Mouse (Mus musculus) embryo, embryonic 9.5 days (tissue): ENCODE measurements around the gene Slc9b2.

ENCODE experiments used
- DNase-seq: peaks from one replicate; pipeline ENCODE4 v3.0.0-alpha.2; 2017; ENCODE audit errors: extremely low spot score

Slc9b2 gene

DNA sequence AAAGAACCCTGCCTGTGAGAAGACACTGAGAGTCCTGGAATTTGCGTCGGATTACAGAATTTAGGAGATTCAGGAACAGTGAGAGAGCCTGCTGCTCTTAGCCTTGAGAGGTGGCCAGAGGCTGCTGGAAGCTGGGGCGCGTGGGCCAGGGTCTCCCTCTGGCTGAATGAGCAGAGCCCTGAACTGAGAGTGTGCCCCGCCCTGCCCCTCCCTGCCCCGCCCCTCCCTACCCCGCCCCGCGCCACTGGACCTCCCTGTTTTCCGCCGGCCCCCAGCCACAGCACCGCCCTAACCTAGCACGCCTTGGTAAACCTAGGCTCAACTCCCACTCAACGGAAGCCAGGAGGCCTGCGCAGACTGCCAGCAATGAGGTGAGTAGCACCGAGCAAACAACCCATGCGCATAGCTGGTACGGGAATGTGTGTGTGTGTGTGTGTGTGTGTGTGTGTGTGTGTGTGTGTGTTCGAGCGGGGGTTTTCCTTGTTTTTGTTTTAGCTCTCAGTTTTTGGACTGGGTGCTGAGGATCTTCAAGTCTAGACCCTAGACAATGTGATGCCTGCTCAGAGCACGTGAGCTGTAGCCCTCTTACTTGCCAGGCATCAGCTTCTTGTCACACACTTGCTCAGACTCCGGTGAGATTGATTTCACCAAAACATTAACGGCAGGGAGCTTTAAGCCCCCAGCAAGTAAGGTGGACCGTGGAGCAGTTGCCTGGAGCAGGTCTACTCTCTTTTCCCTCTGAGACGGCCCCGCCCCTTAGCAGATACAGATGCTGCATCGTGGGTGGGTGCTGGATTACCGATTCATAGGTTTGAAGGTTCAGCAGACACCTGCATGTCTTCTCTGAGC is at the start of gene Slc9b2:
Gene Slc9b2, plus strand, starts transcription at position 290 of the 849 bp plus-strand sequence.
- peak; percentile 61 for DNase-seq

DNA sequence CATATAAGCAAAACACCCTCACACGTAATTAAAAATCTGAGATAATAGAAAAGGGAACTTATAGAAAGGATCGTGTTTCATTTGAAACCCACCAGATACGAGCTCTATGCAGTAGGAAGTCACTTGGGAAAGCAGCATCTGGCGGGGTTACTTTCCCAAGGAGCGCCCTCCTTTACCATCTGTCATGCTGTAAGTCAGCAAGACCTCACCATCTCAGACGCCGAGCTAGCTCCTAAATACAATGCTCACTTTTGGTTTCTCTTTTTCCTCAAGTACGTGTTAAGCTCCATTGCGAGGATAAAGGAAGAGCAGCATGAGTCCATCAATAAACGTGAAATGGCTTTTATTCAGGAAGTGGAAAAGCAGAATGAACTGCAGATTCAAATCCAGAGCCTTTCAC is 48.6 kb upstream of the Slc9b2 start:
- no peak for DNase-seq

DNA sequence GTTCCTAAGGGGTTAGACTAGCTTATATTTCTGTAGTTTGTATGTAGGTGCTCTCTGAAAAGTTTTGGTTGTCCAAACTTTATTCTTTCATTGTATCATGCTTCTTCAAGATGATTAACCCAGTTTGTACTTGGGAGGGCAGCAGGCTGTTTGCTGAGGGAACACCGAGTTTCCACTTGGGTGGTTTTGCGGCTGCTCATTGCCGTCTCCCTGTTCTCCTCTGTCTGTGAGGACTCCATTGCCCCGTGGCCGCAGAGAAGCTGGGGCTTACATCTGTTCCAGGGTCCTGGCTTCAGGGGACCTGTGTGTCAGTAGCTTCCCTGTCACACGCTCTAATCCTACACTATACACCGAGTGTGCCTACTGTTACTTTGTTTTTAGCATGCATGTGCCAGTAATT is 47.3 kb upstream of the Slc9b2 start:
- DNase-seq, result no peak

DNA sequence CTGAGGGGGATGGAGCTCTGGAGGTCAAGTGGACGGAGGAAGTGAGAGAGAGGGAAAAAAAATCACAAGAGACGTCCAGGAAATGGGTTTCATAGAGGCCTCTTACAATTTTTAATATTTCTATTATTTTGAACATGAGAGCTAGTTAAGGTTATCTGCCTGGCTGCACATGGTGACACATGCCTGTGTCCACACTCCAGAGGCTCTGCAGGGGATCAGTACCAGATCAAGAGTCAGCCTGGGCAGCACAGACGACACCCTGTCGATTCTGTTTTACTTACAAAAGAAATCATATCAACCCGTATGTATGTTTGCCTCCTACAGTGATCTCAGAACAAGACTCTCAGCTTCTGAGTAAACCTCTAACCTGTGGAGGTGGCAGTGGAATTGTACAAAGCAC is 38.9 kb upstream of the Slc9b2 start:
- DNase-seq, result no peak

DNA sequence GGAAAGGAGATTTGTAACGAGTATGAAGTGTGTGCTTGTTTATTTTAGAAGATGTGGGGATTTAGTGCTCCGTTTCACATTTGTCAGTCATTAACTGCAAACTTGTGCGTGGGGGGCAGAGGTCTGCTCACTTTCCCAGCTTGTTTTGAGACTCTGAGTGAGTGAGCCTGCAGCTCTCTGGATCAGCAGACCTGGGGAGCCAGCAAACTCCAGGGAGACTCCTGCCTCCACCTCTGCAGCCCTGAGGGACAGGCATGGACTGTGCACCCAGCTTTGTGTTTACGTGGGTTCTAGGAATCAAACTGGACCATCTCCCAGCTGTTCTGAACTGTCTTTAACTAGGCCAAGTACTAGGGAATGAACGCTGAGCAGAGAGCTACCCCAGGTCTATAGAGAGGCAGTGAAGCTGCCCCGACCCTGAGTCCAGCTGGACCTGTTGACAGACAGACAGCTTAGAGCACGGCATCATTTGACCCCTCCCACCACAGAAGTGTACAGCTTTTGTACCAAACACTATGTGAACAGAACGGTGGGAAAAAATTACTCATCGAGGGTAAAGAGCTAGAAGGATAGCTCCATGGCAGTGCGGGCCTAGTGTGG is 38.0 kb upstream of the Slc9b2 start:
- DNase-seq, result no peak

DNA sequence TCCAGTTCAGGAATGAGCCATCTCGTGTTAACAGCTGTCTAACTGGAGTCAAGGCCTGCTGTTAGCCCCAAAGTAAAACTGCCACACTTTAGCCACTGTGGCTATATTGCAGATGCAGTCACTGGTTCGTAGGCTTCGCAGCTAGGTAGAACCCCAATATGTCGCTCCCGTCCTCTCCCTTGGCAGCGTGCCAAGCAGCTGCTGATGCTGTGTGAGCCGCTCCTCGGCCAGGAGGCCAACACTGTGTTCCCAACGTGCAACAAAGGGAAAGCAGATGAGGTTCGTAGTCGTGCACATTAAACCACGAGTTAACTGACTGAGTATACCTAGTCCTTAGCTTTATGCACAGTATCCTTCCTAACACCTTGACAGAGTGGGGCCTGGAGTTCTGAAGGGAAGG is 34.9 kb upstream of the Slc9b2 start:
- no peak for DNase-seq

DNA sequence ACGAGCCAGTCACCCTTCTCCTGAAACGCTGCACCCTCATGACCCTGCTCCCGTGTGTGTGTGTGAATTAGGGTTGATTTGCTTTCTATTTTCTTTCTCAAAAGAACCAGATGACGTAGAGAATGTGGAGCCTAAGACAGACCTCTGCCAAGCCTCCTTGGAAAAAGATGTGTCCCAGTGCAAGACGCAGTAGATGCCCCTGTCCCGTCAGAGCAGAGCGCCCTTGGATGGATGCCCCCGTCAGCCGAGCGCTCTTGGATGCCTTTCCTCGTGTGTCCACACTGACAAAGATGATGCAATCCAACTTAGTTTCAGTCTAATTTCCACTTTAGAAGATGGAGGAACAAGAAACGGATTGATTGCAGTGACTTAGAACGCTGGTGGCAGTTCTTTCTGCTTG is 34.5 kb upstream of the Slc9b2 start:
- no peak for DNase-seq

DNA sequence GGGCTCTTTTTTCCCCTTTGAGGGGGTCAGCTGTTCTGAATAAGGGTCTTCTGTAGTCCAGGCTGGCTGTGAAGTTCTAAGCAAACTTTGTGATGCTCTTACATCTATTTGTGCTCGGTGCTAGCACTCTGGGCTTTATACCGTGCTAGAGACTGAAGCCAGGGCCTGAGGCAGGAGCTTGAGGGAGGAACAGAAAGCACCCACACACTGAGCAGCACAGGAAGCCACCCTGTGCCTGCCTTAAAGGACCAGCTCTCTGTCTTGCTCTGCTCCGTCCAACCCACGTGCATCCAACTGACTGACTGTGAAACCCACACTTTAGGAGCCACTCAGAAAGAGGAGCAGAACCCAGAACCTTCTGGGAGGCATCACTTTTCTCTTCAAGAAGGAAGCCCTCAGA is 27.3 kb upstream of the Slc9b2 start:
- no peak for DNase-seq

DNA sequence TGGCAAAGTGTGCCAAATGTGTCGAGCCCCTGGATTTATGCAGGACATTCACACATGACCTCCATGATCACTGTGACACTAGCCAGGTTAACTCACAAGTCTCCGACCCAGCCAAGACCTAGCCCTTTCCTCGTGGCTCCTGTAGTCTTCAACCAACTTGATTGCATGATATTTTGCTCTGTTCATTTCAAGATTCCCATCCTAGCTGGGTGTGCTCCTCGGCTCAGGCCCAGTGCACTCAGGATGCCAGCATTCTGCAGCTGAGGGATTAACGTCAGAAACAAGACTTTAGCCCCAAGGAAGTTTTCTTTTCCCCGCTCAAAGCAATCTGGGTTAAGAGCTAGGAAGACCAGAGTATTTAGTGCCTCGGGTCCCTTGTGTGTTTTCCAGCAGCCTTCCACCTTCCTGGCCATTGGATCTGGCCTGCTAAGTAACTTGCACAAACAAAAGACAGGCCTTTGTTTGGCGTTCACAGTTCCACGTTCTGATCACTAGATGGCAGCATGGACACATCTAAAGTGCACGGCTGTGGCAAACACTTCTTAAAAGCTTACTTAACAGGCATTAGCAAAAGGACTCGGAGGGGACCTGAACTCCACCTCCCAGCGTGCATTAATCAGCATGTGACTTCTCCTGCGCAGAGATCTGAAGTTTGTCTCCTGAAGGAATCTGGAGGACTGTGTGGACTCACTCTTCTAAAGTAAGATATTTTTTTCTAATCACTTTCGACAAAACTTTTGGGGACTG is 26.7 kb upstream of the Slc9b2 start, which contains the start of gene Bdh2:
Gene Bdh2, plus strand, starts transcription at position 553 of the 747 bp plus-strand sequence.
- DNase-seq, result peak; percentile 89

DNA sequence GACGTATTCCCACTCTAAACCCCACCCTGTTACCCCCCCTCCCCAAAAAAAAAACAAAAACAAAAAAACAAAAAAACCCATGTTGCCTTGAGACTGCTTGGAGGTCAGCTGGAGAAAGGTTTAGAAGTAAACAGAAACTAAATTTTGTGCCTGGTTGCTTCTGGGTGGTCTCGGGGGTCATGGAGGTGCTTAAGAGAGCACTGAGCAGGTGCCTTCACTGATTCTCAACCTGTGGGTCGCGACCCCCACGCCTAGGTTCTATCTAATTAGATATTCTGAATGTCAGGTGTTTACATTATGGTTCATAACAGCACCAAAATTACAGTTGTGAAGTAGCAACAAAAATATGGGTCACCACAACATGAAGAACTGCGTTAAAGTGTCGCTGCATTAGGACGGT is 25.8 kb upstream of the Slc9b2 start:
- no peak for DNase-seq

DNA sequence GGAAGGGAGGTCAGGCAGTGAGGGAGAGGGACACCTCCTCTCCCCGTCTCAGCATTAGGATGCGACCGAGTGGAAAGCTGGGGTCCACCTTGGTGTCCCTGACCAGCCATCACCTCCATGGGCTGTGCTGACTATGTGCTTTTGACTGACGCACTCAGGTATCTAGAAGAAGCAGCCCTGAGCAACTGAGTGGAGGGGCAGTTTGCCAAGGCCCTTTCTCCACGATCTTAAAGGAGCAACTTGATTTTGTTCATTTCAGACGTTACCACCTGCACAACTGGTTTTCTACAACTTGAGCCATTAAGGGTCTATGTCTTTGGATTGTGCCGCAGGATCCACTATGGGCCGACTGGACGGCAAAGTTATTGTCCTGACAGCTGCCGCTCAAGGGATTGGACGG is 22.2 kb upstream of the Slc9b2 start:
- no peak for DNase-seq

DNA sequence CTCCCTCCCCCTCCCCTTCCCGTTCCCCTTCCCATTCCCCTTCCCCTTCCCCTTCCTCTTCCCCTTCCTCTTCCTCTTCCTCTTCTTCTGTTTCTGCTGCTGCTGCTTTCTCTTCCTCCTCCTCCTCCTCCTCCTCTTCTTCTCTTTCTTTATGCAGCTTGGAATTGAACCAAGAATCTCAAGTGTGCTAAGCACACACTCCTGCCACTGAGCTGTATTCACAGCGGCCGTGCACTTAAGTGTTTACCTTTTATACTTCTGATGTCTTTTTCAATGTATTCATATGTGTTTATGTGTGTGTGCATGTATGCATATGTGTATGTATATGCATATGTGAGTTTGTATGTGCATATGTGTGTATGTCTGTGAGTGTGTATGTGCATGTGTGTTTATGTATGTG is 21.7 kb upstream of the Slc9b2 start:
- DNase-seq, result no peak

DNA sequence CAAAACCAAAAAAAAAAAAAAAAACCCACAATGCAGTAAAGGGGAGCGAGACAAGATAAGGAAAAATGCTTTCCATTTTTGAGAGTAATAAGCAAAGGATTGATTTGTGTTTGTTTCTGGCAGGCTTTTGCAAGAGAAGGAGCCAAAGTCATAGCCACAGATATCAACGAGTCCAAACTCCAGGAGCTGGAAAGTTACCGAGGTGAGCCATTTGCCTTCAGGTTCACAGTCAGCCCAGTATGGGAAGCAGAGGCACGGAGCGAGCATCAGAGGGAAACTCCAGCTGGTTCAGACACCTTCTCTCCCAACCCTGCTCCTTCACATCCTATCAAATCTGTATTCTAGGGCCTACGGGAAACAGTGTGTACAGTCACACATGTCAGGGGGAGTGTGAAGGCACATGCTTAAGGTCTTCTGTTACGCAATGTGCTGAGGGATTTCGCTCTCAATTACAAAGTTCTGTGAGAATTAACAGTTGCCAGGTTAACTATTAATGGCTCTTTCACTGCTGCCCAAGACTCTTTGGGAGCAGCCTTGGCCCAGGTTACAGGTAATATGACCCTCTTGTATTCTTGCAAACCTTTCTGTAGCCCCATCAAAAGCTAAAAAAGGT is 19.3 kb upstream of the Slc9b2 start:
- DNase-seq, result no peak

DNA sequence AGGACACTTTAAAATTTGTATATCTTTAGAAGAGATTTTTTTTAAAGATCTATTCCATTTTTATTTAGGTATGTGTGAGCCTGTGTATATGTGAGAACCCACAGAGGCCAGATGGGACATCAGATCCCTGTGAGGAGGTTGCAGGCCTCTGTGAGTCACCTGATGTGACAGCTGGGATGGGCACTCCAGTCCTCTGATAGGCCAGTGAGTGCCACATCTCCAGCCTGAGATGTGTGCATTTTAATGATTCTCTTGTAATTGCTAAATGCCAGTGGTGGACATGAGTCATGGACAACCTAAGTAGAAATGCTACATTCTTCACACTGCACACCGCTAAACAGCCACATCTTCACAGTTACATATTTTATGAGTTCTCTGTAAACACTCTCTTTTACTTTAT is 18.4 kb upstream of the Slc9b2 start:
- no peak for DNase-seq

DNA sequence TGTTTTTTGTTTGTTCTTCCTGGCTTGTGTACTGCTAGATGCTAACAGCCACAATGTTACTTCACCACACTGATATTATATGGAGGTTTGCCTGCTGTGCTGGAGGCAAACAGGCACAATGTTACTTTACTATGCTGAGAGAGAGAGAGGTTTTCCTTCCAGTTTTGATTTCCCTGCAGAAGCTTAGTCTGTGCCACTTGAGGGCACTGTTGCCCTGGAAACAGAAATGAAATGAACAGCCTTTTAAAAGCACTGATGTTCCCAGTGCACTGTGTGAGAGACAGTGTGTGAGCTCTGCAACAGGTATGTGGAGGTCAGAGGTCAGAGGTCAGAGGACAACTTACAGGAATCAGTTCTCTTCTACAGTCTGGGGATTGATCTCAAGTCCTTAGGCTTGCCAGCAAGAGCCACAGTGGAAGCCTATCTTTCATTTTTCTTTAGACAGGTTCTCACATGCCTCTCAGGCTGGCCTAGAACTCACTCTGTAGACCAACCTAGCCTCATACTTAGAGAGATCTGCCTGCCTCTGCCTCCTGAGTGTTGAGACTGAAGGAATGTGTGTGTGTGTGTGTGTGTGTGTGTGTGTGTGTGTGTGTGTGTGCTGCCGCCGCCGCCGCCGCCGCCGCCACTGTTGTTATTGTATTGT is 17.1 kb upstream of the Slc9b2 start:
- peak; percentile 57 for DNase-seq

DNA sequence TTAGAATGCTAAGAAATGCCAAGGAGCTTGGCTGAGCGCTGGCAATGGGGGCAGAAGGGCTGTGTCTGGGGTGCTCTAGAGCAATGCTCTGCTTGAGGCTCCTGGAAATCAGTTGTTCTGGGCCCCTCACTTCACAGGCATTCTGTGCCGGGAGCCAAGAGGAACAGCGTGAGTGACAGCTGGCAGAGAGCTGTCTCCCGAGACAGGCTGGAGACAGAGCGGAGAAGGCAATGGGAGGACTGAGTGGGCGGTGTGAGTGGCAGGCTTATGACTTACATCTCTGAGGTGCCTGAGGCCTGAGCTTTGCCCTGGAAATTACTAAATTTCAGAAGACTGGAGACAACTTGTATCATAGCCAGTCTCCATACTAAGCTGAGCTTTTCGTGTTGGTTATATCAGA is 13.8 kb upstream of the Slc9b2 start:
- no peak for DNase-seq

DNA sequence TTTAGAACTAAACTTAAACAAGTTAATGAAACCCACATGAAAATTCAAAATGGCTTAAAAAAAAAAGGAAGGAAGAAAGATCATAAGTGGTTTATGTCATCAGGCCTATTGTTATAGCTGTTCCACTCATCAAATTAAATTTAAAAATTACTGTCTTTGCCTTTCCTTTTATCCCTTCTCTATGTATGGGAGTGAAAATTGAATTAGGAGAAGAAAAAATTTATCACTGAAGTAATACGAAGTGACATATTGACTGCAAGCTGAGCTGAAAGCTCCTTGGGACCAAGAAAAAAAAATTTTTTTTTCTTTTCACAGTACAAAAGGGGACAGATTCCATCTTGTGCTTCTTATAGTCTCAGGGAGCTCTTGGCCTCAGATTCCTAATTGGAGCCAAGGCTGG is 11.9 kb upstream of the Slc9b2 start:
- no peak for DNase-seq

DNA sequence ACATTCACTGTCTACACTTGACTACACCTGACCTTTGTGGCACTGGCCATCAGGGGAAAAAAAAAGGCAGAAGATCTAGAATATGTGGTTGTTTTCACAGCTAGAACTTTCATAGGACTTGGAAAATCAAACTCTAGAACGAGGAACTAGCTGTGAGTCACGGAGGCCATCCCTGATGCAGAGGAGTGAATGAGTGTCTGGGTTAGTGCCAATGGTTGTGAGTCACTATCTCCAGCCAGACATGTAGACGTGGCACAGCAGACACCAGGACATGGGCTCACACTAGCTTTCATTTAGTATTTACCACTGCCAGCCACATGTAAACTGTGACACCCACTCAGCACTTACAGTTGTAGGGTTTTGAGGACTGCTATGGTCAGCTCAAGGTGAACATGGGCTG is 8.9 kb upstream of the Slc9b2 start:
- no peak for DNase-seq

DNA sequence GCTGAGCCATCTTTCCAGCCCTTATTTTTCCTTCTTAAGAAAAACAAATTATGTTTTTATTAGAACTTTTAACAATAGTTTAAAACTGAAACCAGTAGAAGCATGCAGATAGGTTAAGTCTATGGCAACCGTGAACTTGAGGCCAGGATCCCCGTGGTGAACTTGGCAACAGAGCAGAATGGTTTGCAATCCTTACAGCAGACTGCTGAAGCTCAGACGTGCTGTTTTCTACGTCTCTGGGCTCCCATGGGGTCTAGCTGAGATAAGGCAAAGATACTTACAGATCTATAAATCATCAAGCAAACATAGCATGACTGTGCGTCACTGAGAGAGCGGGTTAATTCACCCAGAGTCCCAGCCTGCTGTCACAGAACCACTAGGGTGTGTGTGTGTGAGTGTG is 7.4 kb upstream of the Slc9b2 start:
- DNase-seq, result no peak

DNA sequence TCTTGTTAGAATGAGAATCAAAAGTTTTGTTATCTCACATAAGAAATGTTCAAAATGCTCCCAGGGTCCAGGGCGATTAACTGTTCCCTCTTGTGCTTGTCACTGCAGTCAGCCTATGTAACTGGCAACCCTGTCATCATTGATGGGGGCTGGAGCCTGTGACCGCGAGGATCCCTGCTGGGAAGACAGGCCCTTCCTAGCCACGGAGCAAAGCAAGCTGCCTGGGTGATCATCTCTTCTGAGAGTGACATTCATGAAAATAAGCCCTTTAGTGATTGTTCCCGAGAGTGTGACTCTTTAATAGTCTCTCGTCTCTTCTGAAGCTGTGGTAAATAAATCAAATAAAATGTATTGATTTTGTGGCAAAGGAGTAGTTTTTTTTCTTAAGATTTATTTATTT is 3.4 kb upstream of the Slc9b2 start:
- peak; percentile 40 for DNase-seq

DNA sequence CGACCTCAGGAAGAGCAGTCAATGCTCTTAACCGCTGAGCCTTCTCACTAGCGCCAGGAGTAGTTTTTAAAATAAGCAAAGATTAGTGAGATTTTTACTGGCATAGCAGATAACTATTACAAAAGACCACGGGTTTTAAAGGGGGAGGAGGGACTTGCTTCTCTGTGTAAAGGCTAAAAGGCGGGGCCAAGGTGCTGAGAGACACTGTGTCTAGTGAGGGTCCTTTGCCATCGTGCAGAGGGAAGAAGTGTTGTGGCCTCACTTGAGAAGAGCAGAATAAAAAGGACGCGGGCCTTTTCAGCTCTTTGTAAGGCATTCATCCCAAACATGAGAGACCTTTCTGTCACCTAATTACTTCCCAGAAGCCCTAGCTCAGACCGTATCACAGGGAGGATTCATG is 2.9 kb upstream of the Slc9b2 start:
- DNase-seq, result peak; percentile 48
